Mouse (Mus musculus) retina, postnatal 1 day (tissue): ENCODE results near the gene Cyb5r1.
A peak's percentile ranks its signal among the peaks of the same experiment; 100 is the strongest.
"Not testable (repeated sequence)": the region's sequence is repeated elsewhere in the genome, so short reads cannot be mapped to it uniquely, and the experiment has no call there.

ENCODE experiments used
- DNase-seq: peaks from one replicate; pipeline ENCODE4 v3.0.0-alpha.2; 2012

The Cyb5r1 gene

DNA sequence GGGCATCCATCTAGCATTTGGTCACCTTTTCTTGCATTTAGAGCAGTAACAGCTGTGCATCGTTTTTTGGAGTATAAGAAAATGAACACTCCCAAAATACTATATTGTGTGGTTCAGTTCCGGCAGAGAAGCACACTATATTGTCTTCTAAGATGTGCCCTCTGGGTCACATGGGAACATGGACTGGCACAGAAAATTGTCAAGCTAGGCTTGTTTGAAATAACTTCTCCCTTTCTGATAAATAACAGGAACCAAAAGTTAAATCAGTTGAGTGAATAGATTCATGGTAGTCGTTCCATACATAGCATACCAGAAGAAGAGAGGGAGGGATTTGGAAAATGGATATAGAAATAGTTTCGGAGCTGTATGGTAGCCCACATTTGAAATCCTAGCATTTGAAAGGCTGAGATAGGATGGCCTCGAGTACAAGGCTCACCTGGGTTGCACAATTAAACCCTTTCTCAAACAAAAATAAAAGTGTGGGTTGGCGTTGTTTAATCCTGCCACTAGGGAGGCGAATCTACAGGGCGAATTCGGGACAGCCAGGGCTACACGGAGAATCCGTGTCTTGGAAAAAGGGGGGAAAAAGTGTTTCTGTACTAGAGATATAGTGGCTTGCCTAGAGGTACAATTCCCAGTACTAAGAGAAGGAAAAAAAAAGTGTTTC is 9.3 kb downstream of the Cyb5r1 start:
- no peak for DNase-seq

DNA sequence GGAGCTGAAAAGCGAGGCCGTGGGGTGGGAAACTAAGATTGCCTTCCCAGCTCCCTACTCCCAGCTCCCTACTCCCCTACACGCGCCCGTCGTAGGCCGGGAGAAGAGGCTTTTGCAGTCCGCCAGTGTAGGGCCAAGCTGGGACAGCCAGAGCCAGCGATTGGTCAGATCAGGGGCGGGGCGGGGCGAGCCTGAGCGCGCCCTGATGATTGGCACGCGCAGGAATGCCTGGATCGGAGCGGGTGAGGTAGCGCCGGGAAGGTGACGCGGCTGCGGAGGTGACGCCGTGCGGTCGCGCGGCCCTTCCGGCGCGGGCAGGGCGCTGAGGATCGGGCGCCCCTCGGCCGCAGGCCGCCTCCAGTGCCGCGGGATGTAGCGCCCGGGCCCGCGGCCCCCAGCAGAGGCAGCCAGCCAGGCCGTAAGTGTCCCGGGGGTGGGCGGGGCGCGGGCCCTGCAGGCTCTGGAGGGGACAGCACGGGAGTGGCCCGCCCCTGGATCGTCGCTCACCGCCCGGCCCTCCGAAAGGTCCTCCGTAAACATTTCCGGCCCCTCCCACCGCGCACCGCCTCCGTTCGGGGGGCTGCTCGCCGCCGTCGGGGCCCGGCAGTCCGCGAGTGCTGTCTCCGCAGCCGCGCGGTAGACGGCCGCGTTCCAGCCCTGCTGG is 9.9 kb downstream of the Cyb5r1 start, which contains the start of gene Adipor1:
Gene Adipor1 (plus strand): TSS at position 211 of the 664 bp plus-strand sequence.
- DNase-seq: peak; percentile 98

DNA sequence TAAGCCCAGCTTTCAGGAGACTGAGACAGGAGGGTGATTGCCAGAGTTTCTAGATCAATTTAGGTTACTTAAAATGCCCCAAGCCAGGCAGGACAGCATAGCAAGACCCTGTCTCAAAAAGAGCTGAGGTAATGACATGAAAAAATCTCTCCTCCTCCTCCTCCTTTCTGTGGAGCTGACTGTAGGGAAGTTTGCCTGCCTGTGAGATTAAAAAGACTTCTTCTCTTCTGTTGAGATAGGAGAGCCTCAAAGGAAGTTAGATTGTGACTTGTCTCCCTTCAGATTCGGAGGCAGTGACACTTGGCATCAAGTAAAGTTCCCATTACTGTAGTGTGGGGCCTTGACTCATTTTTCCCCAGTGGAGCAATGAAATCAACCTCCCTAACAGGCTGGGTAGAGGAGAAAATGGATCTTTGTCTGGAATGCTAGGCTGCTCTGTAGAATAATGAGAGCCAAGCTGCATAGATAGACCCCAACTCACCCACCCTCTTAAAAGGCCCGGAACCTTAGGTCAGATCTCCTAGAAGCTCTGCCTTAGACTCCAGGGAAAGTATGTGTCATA is 13.1 kb downstream of the Cyb5r1 start:
- DNase-seq: no peak

DNA sequence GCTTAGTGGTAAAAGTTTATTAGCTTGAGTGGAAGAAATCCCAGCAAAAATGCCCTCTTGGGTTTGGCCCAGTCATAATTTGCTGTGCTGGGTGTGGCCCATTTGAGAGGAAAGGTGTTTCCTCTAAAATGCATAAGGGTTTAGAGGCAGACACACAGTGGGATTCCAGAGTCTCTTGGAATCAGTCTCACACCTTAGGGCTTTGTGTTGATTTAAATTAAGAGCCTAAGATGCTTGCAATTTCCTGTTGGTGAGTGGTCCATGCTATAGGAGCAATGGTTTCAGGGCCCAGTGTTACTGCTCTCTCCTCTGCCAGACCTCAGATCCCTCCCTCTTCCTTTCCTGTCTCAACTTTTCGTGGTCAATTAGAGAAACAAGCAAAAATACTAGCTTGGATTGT is 13.8 kb downstream of the Cyb5r1 start:
- DNase-seq: no peak

DNA sequence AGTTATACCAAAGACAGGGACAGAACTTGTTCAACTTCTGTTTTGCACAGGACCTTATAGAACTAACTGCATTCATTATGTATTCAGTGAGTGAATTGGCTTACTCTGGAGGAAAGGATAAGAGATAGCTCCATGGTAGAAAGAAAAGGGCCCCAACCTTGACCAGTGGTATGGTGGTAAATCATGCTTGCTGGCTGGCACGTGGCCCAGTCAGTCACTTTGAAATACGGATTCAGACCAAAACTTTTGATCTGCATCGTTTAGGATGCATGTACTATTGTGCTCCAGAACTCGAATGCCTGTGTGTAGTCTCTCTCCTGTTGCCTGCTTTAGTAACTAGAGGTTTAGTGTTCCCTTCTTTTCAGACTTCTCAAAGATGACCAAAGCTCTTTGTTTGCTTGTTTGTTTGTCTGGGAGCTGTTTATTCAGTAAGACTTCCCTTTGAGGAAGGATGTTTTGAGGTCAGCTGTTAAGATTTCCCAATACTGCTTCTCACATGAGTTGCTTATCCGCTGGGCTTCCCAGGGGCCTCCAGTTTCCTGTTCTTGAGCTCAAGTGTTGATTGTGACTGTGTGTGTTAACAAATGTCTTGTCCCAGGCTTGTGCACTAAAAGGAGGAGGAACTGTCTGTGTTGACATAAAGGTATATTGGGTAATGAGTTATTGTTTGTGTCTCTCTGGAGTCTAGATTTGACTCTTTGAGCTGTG is 14.5 kb downstream of the Cyb5r1 start:
- DNase-seq: no peak

DNA sequence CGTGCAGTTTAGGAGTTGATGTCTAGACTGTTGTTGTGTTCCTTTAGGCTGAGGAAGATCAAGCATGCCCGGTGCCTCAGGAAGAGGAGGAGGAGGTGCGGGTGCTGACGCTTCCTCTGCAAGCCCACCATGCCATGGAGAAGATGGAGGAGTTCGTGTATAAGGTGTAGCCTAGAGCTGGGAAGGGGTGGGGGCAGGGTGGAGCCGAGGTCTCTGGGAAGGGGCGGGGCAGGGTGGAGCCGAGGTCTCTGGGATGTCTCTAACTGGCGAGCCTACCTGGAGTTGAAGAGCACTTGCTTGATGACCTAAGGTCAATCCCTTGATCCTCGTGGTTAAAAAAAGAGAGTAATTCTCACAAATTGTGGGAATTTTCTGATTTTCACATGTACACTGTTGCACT is 18.6 kb downstream of the Cyb5r1 start:
- no peak for DNase-seq

DNA sequence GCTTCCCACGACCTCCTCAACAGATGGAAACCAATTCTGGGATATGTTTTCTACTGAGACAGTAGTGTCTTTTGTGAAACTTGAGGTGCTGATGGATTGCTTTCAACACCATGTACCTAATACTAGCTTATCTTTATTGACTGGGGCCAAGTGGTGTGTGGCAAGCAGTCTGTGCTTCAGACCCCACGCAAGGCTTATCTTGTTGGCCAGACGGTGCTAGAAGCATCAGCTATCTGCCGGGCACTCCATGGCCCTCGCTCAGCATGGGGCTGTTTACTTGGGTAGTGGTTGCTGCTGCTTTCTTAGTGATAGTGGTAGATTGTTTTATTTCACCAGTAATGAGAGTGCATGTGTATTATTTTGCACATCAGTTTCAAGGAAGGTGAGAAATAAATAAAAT is 20.9 kb downstream of the Cyb5r1 start:
- DNase-seq: no peak

DNA sequence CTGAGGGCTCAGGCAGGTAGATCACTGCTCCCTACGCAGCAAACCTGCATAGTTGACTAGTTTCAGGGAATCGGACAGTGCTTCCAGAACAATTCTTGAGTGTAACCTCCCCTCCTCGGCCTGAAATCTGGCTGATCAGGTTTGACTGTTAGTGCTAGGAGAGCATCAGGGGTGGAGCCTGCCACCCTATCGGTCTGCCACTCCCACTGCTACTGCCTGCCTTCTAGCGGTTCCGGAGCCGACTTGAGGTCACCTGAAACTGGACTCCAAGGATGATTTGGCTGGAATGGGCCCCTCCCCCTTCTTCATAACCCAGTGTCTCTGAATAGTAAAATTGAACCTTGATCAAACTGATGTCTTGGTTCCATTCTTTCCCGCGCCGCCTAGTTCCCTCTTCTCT is 27.6 kb downstream of the Cyb5r1 start:
- no peak for DNase-seq

DNA sequence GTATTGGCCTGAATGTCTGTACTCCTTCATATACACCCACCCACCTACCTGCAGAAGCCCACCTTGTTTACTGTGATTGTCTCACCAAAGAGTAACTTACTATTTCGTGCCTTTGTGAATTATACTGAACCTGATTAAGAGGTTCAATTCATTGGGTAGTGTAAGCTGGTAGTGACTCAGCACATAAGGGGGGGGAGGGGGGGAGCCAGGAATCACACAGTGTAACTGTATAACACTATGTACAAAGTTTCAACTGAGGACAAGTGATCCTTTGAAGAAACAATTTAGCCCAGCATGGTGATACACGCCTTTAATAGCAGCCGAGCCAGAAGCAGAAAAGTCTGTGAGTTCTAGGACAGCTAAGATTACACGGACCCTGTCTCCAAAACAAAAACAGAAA is 28.1 kb downstream of the Cyb5r1 start:
- DNase-seq: no peak

DNA sequence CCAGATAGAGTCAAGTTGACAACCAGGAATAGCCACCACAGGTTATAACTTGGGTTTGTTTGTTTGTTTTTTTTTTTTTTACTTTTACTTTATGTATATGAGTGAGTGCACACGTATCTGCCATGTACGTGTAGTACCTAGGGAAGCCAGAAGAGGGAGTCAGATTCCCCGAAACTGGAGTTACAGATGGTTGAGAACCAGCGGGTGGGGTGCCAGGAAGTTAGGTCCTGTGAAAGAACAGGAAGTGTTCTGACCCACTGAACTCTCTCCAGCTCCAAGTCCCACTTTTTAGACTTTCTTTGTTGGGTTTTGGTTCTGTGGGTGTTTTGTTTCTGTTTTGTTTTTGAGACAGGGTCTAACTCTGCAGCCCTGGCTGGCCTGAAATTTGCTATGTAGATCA is 30.1 kb downstream of the Cyb5r1 start:
- peak; percentile 55 for DNase-seq

DNA sequence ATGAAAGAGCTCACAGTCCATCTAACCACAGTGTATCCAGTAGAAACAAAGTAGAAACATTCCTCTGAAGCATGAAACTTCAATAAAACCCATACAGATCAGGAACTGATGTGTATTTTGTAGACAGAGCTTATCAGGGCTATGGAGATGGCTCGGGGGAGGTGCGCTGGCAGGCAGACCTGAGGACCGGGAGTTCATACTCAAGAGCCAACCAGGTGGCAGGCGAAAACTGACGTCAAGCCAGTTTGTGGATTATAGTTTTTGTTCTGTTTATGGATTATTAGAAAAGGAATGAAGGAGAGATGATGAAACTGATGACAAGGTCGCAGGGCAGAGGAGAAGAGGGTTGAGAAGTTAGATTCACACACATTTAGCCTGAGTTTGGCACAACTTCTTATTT is 35.1 kb downstream of the Cyb5r1 start:
- DNase-seq: no peak

DNA sequence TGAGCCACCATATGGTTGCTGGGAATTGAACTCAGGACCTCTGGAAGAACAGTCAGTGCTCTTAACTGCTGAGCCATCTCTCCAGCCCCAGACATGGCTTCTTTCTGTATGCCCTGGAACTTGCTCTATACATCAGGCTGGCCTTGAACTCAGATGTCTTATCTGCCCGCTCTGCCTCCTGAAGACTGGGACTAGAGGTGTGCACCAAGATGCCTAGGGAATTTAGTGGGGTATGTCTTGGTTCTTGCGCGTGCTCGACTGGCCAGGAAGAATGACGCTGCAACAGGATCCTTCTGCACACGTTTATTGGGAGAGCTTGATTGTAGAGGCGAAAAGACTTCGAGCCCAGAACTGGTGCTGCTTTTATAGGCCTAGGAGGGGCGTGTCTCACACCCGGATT is 36.4 kb downstream of the Cyb5r1 start:
- DNase-seq: not testable (repeated sequence)

DNA sequence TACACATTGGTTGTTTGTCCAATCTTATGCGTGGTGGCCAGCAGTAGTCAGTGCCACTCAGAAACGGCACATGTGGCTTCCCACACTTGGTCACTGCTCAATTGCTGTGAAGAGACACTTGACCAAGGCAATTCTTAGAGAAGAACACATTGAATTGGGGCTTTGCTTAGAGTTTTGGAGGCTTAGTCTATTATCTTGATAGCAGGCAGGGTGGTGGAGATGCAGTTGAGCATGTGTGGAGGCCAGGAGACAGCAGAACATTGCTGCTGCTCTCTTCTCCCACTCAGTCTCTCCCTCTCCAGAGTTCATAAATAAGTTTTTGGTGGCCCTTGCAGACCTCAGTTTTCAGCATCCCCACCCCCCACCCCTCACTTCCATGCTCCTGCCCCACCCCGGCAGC is 37.0 kb downstream of the Cyb5r1 start:
- no peak for DNase-seq

DNA sequence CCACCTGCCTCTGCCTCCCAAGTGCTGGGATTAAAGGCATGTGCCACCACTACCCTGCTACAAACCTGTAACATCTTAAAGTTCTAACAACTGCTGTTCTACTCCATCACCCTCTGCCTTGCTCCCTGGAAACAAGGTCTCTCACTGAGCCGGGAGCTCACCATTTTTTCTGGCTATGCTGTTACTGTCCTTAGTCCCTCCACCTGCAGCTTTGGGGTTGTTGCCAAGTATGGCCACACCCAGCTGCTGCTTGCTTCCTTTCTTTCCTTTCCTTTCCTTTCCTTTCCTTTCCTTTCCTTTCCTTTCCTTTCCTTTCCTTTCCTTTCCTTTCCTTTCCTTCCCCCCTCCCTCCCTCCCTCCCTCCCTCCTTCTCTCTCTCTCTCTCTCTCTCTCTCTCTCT is 37.9 kb downstream of the Cyb5r1 start:
- DNase-seq: not testable (repeated sequence)

DNA sequence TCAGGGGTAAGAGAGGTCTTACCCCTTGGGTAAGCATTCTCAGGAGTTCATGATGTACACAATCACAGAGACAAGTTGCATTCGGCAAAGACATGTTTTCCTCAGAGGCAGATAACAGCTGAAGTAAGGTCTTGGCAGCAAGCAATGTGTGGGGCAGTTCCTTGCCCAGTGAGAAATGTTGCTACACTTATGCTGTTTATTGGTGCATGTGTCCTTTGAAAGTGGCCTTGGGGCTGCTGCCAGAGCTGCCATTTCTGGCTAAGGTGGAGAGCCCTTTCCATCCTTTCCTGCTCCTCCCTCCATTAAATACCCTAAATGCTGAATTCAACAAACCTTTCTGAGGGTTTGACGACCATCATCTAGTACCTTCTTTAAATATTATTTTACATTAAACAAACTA is 40.1 kb downstream of the Cyb5r1 start:
- no peak for DNase-seq

DNA sequence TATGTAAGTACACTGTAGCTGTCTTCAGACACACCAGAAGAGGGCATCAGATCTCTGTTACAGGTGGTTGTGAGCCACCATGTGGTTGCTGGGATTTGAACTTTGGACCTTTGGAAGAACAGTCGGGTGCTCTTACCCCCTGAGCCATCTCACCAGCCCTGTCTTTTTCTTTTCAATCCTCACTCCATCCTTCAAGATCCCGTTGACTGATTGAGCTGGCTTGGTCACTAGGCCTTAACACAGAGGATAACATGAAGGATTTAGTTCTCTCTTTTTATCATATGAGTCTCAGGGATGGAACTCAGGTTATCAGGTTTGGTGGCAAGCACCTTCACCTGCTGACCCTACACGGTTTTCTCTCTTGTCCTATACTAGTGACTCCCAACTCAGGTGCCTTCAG is 43.2 kb downstream of the Cyb5r1 start:
- not testable (repeated sequence) for DNase-seq

DNA sequence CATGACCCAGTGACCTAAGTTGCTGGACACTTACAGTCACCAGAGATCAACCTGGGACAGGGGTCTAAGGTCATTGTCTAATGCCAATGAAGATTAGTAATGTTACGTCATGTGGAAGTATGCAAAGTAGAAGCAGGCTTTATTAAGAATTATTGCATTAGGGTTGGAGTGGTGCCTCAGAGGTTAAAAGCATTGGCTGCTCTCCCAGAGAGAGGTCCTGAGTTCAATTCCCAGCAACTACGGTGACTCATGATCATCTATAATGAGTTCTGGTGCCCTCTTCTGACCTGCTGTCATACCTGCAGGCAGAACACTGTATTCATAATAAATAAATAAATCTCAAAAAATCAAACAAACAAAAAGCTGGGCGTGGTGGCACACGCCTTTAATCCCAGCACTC is 44.8 kb downstream of the Cyb5r1 start:
- DNase-seq: no peak

DNA sequence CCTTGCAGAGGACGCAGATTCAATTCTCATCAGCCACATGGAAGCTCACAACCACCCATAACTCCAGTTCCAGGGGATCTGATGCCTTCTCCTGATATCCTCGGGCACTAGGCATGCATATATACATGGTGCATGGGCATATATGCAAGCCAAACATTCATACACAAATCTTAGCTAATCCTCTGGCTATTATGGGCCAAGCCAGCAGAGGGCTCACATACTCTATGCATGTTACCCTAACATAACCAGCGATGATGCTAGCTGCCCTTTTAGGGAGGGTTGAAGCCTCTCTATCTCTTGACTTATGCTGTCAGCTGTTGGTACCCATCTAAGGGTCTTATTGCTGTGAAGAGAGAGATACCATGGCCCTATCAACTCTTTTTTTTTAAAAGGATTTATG is 45.6 kb downstream of the Cyb5r1 start:
- peak; percentile 68 for DNase-seq

DNA sequence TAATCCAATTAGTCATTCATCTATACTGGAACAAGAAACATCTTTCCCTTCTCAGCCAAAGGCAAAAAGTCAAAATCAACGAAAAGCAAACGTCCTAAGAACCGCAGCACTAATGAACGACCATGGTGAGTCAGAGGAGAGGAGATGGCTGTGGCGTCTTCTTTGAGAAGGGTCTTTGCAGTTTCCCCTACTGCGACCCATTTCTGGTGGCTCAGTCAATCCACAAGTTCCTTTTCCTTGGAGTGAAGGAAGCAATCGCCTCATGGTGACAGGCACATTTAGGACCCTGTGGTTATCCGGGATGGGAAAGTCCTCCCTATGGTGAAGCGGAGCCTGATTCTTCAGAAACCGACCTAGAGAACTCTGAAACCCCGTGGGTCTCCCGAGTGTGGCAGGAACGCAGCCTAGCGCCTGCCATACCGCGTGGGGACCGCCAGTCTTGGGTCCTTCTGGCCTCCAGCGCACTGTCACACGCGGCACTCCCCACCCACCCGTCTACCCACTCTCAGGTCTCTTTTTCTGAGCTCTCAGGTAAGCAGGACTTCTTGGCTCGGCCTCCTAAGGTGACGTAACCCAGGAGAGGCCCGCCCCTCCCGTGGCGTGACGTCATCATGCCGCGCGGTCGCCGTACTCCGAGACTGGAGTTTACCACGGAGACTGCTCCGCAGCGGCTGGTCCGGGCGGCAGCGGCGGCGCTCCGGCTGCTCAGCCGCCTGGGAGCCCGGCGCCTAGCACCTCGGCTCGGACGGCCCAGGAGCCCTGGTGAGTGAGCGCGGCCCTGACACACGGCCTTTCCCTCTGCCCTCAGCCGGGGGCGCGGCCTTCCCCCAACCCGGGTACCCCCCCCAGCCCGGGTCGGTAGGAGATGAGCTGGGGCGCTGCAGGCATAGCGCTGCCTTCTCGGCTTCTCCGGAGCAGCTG is 49.8 kb downstream of the Cyb5r1 start, which contains the start of gene Klhl12:
Gene Klhl12 (plus strand): TSS at position 628 of the 921 bp plus-strand sequence.
- peak; percentile 93 for DNase-seq

DNA sequence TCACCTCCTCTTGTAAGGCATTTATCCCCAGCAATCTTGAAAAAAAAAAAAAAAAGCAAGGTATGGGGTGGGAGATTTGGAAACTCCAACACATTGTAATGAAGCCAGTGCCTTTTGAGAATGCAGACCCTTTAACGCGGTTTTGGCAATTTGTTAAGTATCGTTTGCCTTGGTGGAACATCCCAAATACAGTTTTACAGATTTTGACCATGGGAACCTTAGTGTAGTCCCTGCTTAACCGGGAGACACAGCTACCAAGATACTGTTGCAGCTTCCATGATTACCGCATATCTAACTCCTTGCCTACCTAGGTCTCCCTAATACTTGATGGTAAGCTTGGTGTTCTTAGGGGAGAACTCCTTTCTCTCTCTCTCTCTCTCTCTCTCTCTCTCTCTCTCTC is 50.7 kb downstream of the Cyb5r1 start:
- DNase-seq: no peak

DNA sequence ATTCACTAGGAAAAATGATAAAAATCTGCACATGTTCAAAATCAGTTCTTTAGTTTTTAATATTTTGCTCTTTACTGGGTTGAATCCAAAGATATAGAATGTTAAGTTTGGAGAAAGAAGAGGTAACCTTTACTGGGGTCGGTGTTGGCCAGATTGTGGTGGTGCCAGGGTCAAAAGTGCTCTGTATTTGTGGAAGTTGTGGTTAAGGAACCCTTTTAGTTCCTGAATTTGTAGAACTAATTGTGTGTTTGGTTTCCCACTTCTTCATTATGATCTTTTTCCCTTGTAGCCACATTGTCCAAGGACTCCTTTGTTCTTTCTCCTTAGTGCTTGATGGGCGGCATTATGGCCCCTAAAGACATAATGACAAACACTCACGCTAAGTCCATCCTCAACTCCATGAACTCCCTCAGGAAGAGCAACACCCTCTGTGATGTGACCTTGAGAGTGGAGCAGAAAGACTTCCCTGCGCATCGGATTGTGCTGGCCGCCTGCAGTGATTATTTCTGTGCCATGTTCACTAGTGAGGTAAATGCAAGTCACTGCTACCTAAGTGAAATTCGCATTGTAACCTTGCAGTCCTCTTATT is 52.9 kb downstream of the Cyb5r1 start:
- DNase-seq: no peak
